Mouse (Mus musculus): ENCODE data around the gene Ifitm10.

DNA sequence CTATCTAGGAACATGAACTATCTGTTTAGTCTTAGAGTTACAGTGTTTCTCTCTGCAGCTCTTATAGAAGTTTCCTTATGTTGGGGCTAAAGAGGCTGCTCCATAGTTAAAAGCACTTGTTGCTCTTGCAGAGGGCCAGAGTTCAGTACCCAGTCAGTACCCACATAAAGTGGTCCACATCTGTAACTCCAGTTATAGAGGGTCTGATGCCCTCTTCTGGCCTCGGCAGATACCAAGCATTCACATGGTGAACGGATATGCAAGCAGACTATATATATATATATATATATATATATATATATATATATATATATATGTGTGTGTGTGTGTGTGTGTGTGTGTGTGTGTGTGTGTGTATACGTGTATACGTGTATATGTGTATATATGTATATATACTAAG is 34.4 kb upstream of the Ifitm10 start:
- TF ChIP-seq POLR2A (IDR thresholded peaks at IDR 0.05; ENCODE audit: low read depth, low read length): no peak
- no peak for TF ChIP-seq MYC (IDR thresholded peaks at IDR 0.05; ENCODE audit: low read depth, low read length)
- TF ChIP-seq ZKSCAN1 (IDR thresholded peaks at IDR 0.05; ENCODE audit: borderline replicate concordance, low read depth, low read length): no peak
- peak in 1 of 2 experiments; percentile 35; a peak in 2 of 4 replicates for TF ChIP-seq CTCF (conservative IDR thresholded peaks at IDR 0.05 in 1 of 2, IDR thresholded peaks at IDR 0.05 in 1 of 2; ENCODE audit: low read depth in 2 of 2, low read length in 2 of 2)
- no peak for TF ChIP-seq MEF2A (IDR thresholded peaks at IDR 0.05; ENCODE audit: borderline replicate concordance, low read depth, low read length)
- TF ChIP-seq USF2 (conservative IDR thresholded peaks at IDR 0.05; ENCODE audit: low read depth, low read length): no peak
- TF ChIP-seq ZC3H11A (IDR thresholded peaks at IDR 0.05; ENCODE audit: low read depth, low read length): no peak
- TF ChIP-seq TBP (conservative IDR thresholded peaks at IDR 0.05; ENCODE audit: low read depth, low read length): no peak
- no peak for TF ChIP-seq MAX (IDR thresholded peaks at IDR 0.05; ENCODE audit: low read length)
- no peak for TF ChIP-seq TCF12 (IDR thresholded peaks at IDR 0.05; ENCODE audit: low read depth, low read length)
- TF ChIP-seq HCFC1 (IDR thresholded peaks at IDR 0.05; ENCODE audit: low read depth, low read length): no peak
- no peak for TF ChIP-seq SIN3A (IDR thresholded peaks at IDR 0.05; ENCODE audit: low read length)
- no peak for TF ChIP-seq UBTF (IDR thresholded peaks at IDR 0.05; ENCODE audit: low read depth, low read length)
